Mouse (Mus musculus): ENCODE data around the gene Klf7.

DNA sequence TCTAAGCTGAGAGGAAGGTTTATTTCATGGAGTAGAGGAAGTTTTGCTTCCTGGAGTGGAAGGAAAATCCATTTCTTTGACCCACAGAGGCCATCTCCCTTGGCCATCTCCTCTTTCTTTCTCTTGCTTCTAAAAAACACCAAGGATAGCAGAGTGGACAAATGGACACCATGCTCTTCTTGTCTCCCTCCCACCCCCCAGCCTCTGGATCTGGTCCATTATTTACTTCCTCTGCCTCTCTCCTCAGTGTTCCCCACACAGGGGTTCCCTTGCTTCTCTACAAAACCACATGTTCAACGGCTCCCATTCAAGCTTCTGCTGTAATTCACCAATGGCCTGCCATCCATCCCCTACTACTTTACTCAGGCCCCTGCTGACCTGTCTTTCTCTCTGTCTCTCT lies 32.4 kb downstream of the Klf7 start:
- TF ChIP-seq POLR2A (IDR thresholded peaks at IDR 0.05; ENCODE audit: extremely low read depth, insufficient read depth, low read length) (no peak), CTCF (IDR thresholded peaks at IDR 0.05; ENCODE audit: extremely low read depth, insufficient read depth, low read length) (no peak)

Data from cortical plate, adult 2 months (tissue).